Mouse (Mus musculus): Measurements from ENCODE around the gene Eef1akmt4.
"Not testable (repeated sequence)": the region's sequence is repeated elsewhere in the genome, so short reads cannot be mapped to it uniquely, and the experiment has no call there.

Gene Eef1akmt4

DNA sequence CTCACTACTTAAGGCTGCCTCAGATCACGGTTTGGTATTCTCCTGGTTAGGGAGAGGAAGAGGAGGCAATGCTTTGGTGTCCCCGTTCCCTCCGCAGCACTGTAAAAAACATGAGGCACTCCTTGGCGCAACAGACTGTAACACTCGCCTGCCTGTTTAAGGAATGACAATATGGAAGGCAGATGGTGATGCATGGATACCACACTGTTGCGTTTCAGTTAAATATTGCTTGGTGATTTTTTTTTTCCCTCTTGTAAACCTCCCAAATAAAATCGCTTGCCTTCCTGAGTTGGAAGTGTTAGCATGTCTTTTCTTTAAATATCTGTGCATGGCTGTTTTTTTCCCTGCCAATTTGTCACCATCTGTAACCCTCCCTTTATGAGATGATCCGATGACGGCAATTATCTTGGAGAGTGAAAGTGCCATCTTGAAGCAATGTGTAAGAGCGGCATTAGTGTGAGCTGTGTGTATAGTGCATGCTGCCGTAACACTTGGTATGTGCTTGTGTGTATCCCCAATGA, 17.5 kb downstream of the Eef1akmt4 start:
- no peak for DNase-seq

GRCm38 (mm10) chr16:20629731-20630634, 18.6 kb downstream of the Eef1akmt4 start, which contains the start of gene Ece2:
Gene Ece2 (plus strand): TSS chr16:20629828.
- no peak for DNase-seq

DNA sequence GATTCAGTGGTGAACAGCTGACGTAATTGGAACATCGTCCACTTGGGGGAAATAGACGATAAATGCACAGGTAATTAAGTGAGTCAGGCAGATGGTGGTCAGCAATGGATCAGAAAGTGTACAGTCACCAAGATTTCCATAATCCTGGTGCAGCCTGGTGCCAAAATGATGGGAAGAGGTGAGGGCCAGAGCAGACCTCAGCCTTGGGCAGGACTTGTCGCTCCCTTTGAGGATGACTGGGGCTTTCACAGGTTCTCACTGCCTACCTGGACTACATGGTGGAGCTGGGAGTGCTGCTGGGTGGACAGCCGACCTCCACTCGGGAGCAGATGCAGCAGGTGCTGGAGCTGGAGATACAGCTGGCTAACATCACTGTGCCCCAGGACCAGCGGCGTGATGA, 26.0 kb downstream of the Eef1akmt4 start:
- DNase-seq = no peak

DNA sequence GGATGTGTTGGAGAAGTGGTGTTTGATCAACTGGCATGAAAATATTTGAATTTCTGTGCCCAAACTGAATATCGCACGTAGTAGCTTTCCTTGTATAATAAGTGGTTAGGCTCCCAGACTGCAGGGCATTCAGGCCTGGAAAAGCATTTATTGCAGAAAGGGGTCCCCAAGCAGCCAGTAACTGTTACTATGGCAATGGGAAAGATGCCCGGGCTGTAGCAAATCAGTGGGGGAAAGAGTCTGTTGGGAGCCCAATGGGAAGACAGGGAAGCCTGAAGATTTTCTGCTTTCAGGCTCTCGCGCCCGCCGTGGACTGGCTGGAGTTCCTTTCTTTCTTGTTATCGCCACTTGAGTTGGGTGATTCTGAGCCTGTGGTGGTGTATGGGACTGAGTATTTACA, 27.0 kb downstream of the Eef1akmt4 start:
- no peak for DNase-seq

GRCm38 (mm10) chr16:20642161-20642560, 30.8 kb downstream of the Eef1akmt4 start:
- DNase-seq = peak in 1 of 2 experiments; percentile 16

DNA sequence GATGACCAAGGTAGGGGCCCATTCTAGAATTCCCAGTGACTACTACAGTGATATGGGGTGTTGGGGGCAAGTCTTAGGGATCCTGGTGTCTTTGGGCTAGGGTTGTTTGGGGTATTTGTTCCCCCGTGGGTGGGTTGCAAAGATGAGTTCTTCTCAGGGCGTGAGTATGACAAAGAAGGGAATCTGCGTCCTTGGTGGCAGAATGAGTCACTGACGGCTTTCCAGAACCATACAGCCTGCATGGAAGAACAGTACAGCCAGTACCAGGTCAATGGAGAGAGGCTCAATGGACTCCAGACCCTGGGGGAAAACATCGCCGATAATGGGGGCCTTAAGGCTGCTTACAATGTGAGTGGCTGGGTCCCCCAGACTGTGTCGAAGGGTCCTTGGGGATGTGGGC, 32.5 kb downstream of the Eef1akmt4 start:
- no peak for DNase-seq

DNA sequence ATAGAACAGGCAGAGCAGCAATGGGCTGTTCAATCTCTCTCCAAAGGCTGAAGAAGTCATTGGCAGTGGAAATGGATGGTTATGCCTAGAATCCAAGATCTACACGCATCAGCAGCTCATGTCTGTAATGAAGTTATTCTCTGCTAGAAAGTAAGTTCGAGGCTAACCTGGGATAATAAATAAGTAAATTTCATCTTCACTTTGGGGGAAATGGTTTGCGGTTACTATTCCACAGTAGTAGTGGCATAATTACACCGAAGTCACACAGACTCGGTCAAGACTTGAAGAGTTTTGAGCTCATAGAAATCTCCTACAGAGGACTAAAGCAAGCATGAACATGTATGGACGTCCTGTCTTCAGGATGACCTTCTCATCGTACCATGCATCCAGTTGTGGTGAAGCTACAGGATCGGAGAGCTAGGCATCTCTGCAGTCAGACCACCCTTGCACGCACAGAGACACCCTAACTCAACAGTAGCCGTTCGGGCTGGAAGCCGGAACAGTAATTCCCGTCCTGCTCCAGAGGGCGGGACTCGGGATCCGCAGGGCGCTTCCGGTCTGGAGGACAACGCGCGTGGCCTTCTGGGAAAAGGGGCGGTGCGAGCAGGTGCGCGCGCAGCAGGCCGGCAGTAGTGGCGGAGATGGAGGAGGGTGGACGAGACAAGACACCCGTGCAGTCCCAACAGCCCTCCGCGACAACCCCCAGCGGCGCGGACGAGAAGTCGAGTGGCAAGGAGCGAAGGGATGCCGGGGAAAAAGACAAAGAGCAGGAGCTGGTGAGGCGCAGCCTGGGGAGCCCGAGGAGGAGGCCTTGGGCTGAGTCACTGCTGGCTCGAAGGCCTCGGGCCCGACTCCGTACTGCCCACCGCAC, 39.9 kb downstream of the Eef1akmt4 start, which contains the start of gene Psmd2:
Gene Psmd2, plus strand, starts transcription at position 577 of the 871 bp plus-strand sequence.
- peak; percentile 88 to 89 for DNase-seq

- no peak for DNase-seq
These were observed 40.5 kb downstream of the Eef1akmt4 start for GRCm38 (mm10) chr16:20651947-20652310.

DNA sequence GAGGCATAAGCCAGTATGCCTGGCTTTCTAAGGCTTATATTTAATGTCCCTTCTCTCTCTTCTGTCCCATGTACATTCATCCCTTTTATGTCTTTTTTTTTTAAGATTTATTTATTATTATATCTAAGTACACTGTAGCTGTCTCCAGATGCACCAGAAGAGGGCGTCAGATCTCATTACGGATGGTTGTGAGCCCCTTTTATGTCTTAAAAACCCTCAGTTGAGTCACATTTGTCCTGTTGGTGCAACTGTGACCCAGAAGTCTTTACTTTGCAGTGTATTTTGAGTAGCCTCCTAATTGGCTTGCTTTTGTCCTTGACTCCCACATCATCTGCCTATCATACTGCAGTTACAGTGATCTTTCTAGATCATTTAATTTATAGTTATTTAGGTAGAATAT, 41.9 kb downstream of the Eef1akmt4 start:
- DNase-seq = no peak

- DNase-seq = no peak
These were observed 46.3 kb downstream of the Eef1akmt4 start for GRCm38 (mm10) chr16:20657661-20658060.

DNA sequence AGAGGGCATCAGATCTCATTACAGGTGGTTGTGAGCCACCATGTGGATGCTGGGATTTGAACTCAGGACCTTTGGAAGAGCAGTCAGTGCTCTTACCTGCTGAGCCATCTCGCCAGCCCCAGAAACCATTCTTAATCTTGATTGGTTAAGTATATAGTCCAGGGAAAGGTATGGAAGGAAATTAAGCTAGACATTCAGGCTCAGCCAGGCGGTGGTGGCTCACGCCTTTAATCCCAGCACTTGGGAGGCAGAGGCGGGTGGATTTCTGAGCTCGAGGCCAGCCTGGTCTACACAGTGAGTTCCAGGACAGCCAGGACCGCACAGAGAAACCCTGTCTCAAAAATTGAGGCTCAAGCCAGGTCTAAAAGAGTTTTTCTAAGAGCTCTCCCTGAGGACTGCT, 56.6 kb downstream of the Eef1akmt4 start, which contains the start of gene Eif4g1:
Gene Eif4g1, plus strand, starts transcription at position 301 of the 400 bp plus-strand sequence.
- not testable (repeated sequence) for DNase-seq

Data from thymus, adult 18-20 months (tissue).